1 mouse cellular context compared by ENCODE assay signal in genomic region chr10:78425181-78426041, GRCm38 (mm10).
A peak's percentile ranks its signal among the peaks of the same experiment; 100 is the strongest.
TF ChIP-seq lines count a peak whose summit lies in the region.

Gene Cstb, plus strand, starts transcription at chr10:78425669.

TF ChIP-seq in MEL, 35 proteins besides CTCF, POLR2A, EP300 and RAD21 (continued from another document):
- TF ChIP-seq NRF1 (IDR thresholded peaks at IDR 0.05; ENCODE audit: insufficient read depth, low read depth, low read length, poor library complexity, severe bottlenecking) (no peak), MYB (IDR thresholded peaks at IDR 0.05; ENCODE audit: low read depth, low read length) (no peak), HCFC1 (IDR thresholded peaks at IDR 0.05; ENCODE audit: low read depth, low read length) (peak; percentile 44; the same call in 1 of the 2 replicates), SIN3A (IDR thresholded peaks at IDR 0.05; ENCODE audit: low read length) (peak; percentile 71), NELFE (IDR thresholded peaks at IDR 0.05; ENCODE audit: low read depth, low read length) (peak; percentile 66), CHD2 (IDR thresholded peaks at IDR 0.05; ENCODE audit: low read length) (no peak), GABPA (IDR thresholded peaks at IDR 0.05; ENCODE audit: low read depth, low read length) (no peak), MAFK (IDR thresholded peaks at IDR 0.05; ENCODE audit: borderline replicate concordance, low read depth, low read length) (no peak), POLR2AphosphoS5 (IDR thresholded peaks at IDR 0.05; ENCODE audit: borderline replicate concordance, low read depth, low read length) (no peak)
